Mouse (Mus musculus): ENCODE results near the gene Epha4. TPM values are rescaled to one million over a fixed set of nuclear protein-coding genes. Genes with fewer than 3 reads are reported as not detected.

Epha4 gene
- polyA plus RNA-seq, 1 experiment from 2014 or later, result 49.8 TPM

- no peak overlapping the region for H3K4me2 ChIP-seq
- peaks cover 31% of the 10 kb centered on the region for H3K4me1 ChIP-seq (replicated peaks)
- H3K9me3 ChIP-seq, result no peaks in the 10 kb centered on the region
- H3K36me3 ChIP-seq, result no peaks in the 10 kb centered on the region
- no peaks in the 10 kb centered on the region for H3K27me3 ChIP-seq
- no peak overlapping the region for H3K9ac ChIP-seq
- WGBS, result 35% methylated on average over 3 of the region's 3 CpGs
- no peak overlapping the region for H3K4me3 ChIP-seq
- H3K27ac ChIP-seq (replicated peaks), result 0 out of 2 replicates have a peak overlapping the region, but pooled peaks have one; percentile 8
- ATAC-seq (ENCODE audit: low FRiP score, low read depth), result peak; percentile 73
Measured at GRCm38 (mm10) chr1:77410153-77410552, 104.7 kb downstream of the Epha4 start.

GRCm38 (mm10) chr1:77409509-77409908 is 105.4 kb downstream of the Epha4 start:
- Histone ChIP-seq H3K4me1 (replicated peaks) (peaks cover 33% of the 10 kb centered on the region), H3K9ac (no peak overlapping the region), H3K4me2 (no peak overlapping the region), H3K27me3 (no peaks in the 10 kb centered on the region), H3K9me3 (no peaks in the 10 kb centered on the region), H3K36me3 (no peaks in the 10 kb centered on the region), H3K4me3 (no peak overlapping the region), H3K27ac (replicated peaks) (0 out of 2 replicates have a peak overlapping the region, but pooled peaks have one; percentile 8)
- no peak for ATAC-seq (ENCODE audit: low FRiP score, low read depth)
- 84% methylated on average over 8 of the region's 8 CpGs for WGBS

DNA sequence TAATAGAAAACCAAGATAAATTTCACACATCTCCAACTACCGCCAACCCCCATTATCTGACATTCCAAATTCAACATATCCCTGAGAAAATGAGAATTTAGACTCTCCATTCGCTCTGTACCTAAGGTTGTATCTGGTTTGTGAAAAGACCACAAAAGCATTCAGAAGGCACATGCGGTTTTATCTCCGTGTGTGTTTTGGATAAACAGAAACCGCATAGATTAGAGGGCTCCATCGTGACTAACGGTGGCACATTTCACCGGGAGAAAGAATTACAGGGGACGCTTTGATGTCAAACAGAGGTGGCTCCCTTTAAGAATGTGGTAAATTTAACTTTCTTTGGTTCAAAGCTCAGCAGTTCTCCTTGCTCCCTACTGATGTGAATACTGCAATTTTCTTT is 107.5 kb downstream of the Epha4 start:
- ATAC-seq (ENCODE audit: low FRiP score, low read depth), result no peak
- H3K36me3 ChIP-seq, result no peaks in the 10 kb centered on the region
- no peak overlapping the region for H3K4me3 ChIP-seq
- no peaks in the 10 kb centered on the region for H3K27me3 ChIP-seq
- peaks cover 38% of the 10 kb centered on the region for H3K4me1 ChIP-seq (replicated peaks)
- no peaks in the 10 kb centered on the region for H3K9me3 ChIP-seq
- no peak overlapping the region for H3K27ac ChIP-seq (replicated peaks)
- 47% methylated on average over 9 of the region's 9 CpGs for WGBS
- H3K4me2 ChIP-seq, result no peak overlapping the region
- no peak overlapping the region for H3K9ac ChIP-seq

DNA sequence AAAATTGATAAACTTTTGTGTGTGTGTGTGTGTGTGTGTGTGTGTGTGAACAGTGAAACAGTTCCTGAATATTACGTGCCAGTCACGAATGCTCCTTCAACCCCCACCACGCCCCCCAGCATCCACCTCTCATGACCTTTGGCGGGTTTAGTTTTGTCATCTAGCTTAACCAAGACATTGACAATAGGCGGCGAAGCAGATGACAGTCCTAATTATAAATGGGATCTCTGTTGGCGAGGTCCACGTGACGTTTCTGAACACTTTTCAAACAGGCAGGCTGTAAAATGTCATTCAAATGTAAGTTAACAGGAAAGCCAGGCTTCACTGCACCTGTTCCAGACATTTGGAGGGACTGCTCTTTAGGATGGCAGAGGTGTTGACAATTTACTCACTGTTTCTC is 108.3 kb downstream of the Epha4 start:
- Histone ChIP-seq H3K4me2 (no peak overlapping the region), H3K4me3 (no peak overlapping the region), H3K27me3 (no peaks in the 10 kb centered on the region), H3K36me3 (no peaks in the 10 kb centered on the region), H3K27ac (replicated peaks) (no peak overlapping the region), H3K4me1 (replicated peaks) (peaks cover 42% of the 10 kb centered on the region), H3K9me3 (no peaks in the 10 kb centered on the region), H3K9ac (no peak overlapping the region)
- ATAC-seq (ENCODE audit: low FRiP score, low read depth), result no peak
- WGBS, result 29% methylated on average over 9 of the region's 9 CpGs

DNA sequence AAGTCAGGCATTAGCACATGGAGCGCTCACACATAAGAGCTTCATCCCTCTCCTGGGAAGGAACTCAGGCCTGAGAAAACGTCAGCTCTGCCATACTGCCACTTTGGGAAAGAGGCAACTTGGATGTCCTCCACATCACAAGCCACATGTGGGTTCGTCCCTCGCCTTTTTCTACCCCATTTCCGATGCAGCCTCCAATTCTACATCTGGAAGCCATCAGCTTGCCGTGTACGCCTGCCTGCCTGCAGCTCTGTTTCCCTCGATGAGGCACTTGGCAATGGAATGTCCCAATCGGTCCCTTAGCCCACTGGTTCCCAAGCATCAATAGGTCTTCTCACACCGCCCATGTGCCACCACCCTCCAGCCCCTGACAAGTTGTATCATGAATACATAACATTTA is 110.4 kb downstream of the Epha4 start:
- Histone ChIP-seq H3K4me2 (no peak overlapping the region), H3K9ac (no peak overlapping the region), H3K9me3 (no peaks in the 10 kb centered on the region), H3K4me1 (replicated peaks) (peaks cover 31% of the 10 kb centered on the region), H3K27me3 (no peaks in the 10 kb centered on the region), H3K4me3 (no peak overlapping the region), H3K27ac (replicated peaks) (no peak overlapping the region), H3K36me3 (no peaks in the 10 kb centered on the region)
- ATAC-seq (ENCODE audit: low FRiP score, low read depth), result no peak
- 71% methylated on average over 10 of the region's 10 CpGs for WGBS

GRCm38 (mm10) chr1:77402942-77403341 is 111.9 kb downstream of the Epha4 start:
- Histone ChIP-seq H3K27ac (replicated peaks) (no peak overlapping the region), H3K4me3 (no peak overlapping the region), H3K27me3 (no peaks in the 10 kb centered on the region), H3K36me3 (no peaks in the 10 kb centered on the region; the same call in 1 of the 2 replicates), H3K4me2 (no peak overlapping the region), H3K4me1 (replicated peaks) (peaks cover 31% of the 10 kb centered on the region), H3K9me3 (no peaks in the 10 kb centered on the region), H3K9ac (no peak overlapping the region)
- WGBS, result 52% methylated on average over 4 of the region's 4 CpGs
- 0 out of 2 replicates have a peak, but pooled peaks have one; percentile 42 for ATAC-seq (ENCODE audit: low FRiP score, low read depth)

GRCm38 (mm10) chr1:77401465-77401864 is 113.4 kb downstream of the Epha4 start:
- Histone ChIP-seq H3K4me1 (replicated peaks) (peaks cover 27% of the 10 kb centered on the region), H3K27ac (replicated peaks) (no peak overlapping the region), H3K36me3 (no peaks in the 10 kb centered on the region; the same call in 1 of the 2 replicates), H3K9ac (no peak overlapping the region), H3K4me3 (no peak overlapping the region), H3K4me2 (no peak overlapping the region), H3K27me3 (no peaks in the 10 kb centered on the region), H3K9me3 (no peaks in the 10 kb centered on the region)
- 63% methylated on average over 1 of the region's 1 CpGs for WGBS
- ATAC-seq (ENCODE audit: low FRiP score, low read depth), result no peak

DNA sequence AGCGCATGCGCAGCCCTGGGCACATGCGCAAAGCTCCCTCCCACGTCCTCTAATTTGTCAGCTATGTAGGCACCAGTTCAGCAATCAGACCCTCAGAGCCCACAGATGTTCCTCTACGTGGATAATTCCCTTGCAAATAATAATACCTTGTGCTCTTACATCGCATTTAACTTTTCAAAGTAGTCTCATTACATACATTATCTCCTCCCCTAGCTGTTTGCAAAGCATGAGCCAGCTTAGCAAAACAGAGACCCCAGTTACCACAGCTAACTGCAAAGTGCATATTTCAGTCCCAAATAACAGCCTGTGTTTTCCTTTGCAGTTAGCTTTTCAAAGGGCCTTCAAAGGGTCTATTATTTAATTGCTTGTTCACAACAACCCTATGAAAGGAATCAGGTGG is 123.3 kb downstream of the Epha4 start:
- no peaks in the 10 kb centered on the region; the same call in 1 of the 2 replicates for H3K4me1 ChIP-seq (replicated peaks)
- no peaks in the 10 kb centered on the region for H3K36me3 ChIP-seq
- no peak overlapping the region for H3K4me2 ChIP-seq
- 83% methylated on average over 6 of the region's 6 CpGs for WGBS
- no peak overlapping the region for H3K4me3 ChIP-seq
- no peaks in the 10 kb centered on the region for H3K9me3 ChIP-seq
- ATAC-seq (ENCODE audit: low FRiP score, low read depth), result no peak
- H3K9ac ChIP-seq, result no peak overlapping the region
- no peaks in the 10 kb centered on the region for H3K27me3 ChIP-seq
- no peak overlapping the region for H3K27ac ChIP-seq (replicated peaks)

- H3K9me3 ChIP-seq, result no peaks in the 10 kb centered on the region
- H3K27me3 ChIP-seq, result no peaks in the 10 kb centered on the region
- H3K36me3 ChIP-seq, result no peaks in the 10 kb centered on the region
- no peak overlapping the region for H3K4me2 ChIP-seq
- 89% methylated on average over 2 of the region's 2 CpGs for WGBS
- no peak overlapping the region for H3K9ac ChIP-seq
- no peak overlapping the region for H3K4me3 ChIP-seq
- H3K27ac ChIP-seq (replicated peaks), result no peak overlapping the region
- no peak for ATAC-seq (ENCODE audit: low FRiP score, low read depth)
- peaks cover 8% of the 10 kb centered on the region for H3K4me1 ChIP-seq (replicated peaks)
Measured at GRCm38 (mm10) chr1:77389069-77389468, 125.8 kb downstream of the Epha4 start.

DNA sequence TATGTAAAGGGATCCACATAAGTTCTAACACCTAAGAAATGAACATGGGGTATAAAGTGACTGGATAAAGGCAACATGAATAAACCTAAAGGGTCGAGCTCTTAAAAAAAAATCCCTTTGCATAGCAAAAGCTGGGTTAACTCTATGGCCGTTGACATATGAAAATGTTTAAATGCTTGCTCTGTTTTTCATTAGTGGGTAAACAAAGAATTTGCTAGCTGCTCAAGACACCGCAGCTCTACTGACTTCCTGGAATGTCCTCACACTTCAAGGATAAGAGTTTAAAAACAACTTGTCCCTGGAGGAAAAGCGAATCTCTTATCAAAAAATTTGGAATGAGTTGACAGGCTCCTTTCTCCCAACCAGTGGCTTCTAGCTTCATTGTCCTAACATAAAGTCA is 126.3 kb downstream of the Epha4 start:
- no peak for ATAC-seq (ENCODE audit: low FRiP score, low read depth)
- WGBS, result 87% methylated on average over 4 of the region's 4 CpGs
- Histone ChIP-seq H3K4me1 (replicated peaks) (peaks cover 13% of the 10 kb centered on the region), H3K36me3 (no peaks in the 10 kb centered on the region), H3K4me2 (no peak overlapping the region), H3K9ac (no peak overlapping the region), H3K9me3 (no peaks in the 10 kb centered on the region), H3K27me3 (no peaks in the 10 kb centered on the region), H3K4me3 (no peak overlapping the region), H3K27ac (replicated peaks) (no peak overlapping the region)

GRCm38 (mm10) chr1:77385613-77386012 is 129.3 kb downstream of the Epha4 start:
- Histone ChIP-seq H3K27me3 (no peaks in the 10 kb centered on the region), H3K4me1 (replicated peaks) (peaks cover 18% of the 10 kb centered on the region), H3K4me3 (no peak overlapping the region), H3K9ac (no peak overlapping the region), H3K4me2 (no peak overlapping the region), H3K9me3 (no peaks in the 10 kb centered on the region), H3K36me3 (no peaks in the 10 kb centered on the region), H3K27ac (replicated peaks) (no peak overlapping the region)
- WGBS, result 48% methylated on average over 8 of the region's 8 CpGs
- ATAC-seq (ENCODE audit: low FRiP score, low read depth), result no peak

- Histone ChIP-seq H3K27me3 (no peaks in the 10 kb centered on the region), H3K4me1 (replicated peaks) (peaks cover 18% of the 10 kb centered on the region), H3K9me3 (no peaks in the 10 kb centered on the region), H3K27ac (replicated peaks) (no peak overlapping the region), H3K36me3 (no peaks in the 10 kb centered on the region), H3K9ac (no peak overlapping the region), H3K4me3 (no peak overlapping the region), H3K4me2 (peak overlapping the region; percentile 3; the same call in 1 of the 2 replicates)
- WGBS, result 27% methylated on average over 11 of the region's 11 CpGs
- ATAC-seq (ENCODE audit: low FRiP score, low read depth), result no peak
Measured at GRCm38 (mm10) chr1:77383466-77383865, 131.4 kb downstream of the Epha4 start.

- Histone ChIP-seq H3K36me3 (peaks cover 6% of the 10 kb centered on the region), H3K27ac (replicated peaks) (no peak overlapping the region), H3K4me1 (replicated peaks) (peaks cover 11% of the 10 kb centered on the region; the same call in 1 of the 2 replicates), H3K4me2 (no peak overlapping the region), H3K9ac (no peak overlapping the region), H3K9me3 (no peaks in the 10 kb centered on the region), H3K27me3 (no peaks in the 10 kb centered on the region), H3K4me3 (no peak overlapping the region)
- 42% methylated on average over 8 of the region's 8 CpGs for whole genome bisulfite sequencing
- ATAC-seq (ENCODE audit: low FRiP score, low read depth), result peak; percentile 54; the same call in 1 of the 2 replicates
Measured at GRCm38 (mm10) chr1:77377550-77377980, 137.3 kb downstream of the Epha4 start.
